Mouse (Mus musculus): ENCODE measurements around the gene Pdf. TPM values are rescaled to one million over a fixed set of nuclear protein-coding genes. Genes with fewer than 3 reads are reported as not detected.
"Not testable (repeated sequence)": the region's sequence is repeated elsewhere in the genome, so short reads cannot be mapped to it uniquely, and the experiment has no call there.

The Pdf gene
- polyA plus RNA-seq, 1 experiment, result 37.0 TPM

- H3K4me3 ChIP-seq (ENCODE audit: low read depth, low read length), result no peak overlapping the region
- H3K36me3 ChIP-seq (ENCODE audit: control insufficient read depth, insufficient read depth, low read length), result peaks cover 12% of the 10 kb centered on the region; the same call in 1 of the 2 replicates
- H3K4me1 ChIP-seq (ENCODE audit: control insufficient read depth, insufficient read depth, insufficient read length, low read length), result no peaks in the 10 kb centered on the region
- H3K27me3 ChIP-seq (ENCODE audit: control insufficient read depth, insufficient read depth, low read length), result no peaks in the 10 kb centered on the region
- WGBS, result 83% methylated on average over 1 of the region's 1 CpGs
- TF ChIP-seq POLR2A (IDR thresholded peaks at IDR 0.05; ENCODE audit: low read depth, low read length) (no peak), CTCF (IDR thresholded peaks at IDR 0.05; ENCODE audit: extremely low read depth, insufficient read length, insufficient replicate concordance, low read depth, low read length) (no peak)
- H3K27ac ChIP-seq (ENCODE audit: insufficient read depth, low read depth, low read length), result no peak overlapping the region
Observed at GRCm38 (mm10) chr8:107014915-107015314, 33.5 kb downstream of the Pdf start.

GRCm38 (mm10) chr8:107012666-107013065 is 35.7 kb downstream of the Pdf start:
- no peak overlapping the region for H3K4me3 ChIP-seq (ENCODE audit: low read depth, low read length)
- H3K27ac ChIP-seq (ENCODE audit: insufficient read depth, low read depth, low read length), result no peak overlapping the region
- H3K27me3 ChIP-seq (ENCODE audit: control insufficient read depth, insufficient read depth, low read length), result no peaks in the 10 kb centered on the region
- no peak for TF ChIP-seq CTCF (IDR thresholded peaks at IDR 0.05; ENCODE audit: extremely low read depth, insufficient read length, insufficient replicate concordance, low read depth, low read length)
- no peak for TF ChIP-seq POLR2A (IDR thresholded peaks at IDR 0.05; ENCODE audit: low read depth, low read length)
- H3K36me3 ChIP-seq (ENCODE audit: control insufficient read depth, insufficient read depth, low read length), result peaks cover 13% of the 10 kb centered on the region; the same call in 1 of the 2 replicates
- WGBS, result 94% methylated on average over 2 of the region's 2 CpGs
- H3K4me1 ChIP-seq (ENCODE audit: control insufficient read depth, insufficient read depth, insufficient read length, low read length), result no peaks in the 10 kb centered on the region

DNA sequence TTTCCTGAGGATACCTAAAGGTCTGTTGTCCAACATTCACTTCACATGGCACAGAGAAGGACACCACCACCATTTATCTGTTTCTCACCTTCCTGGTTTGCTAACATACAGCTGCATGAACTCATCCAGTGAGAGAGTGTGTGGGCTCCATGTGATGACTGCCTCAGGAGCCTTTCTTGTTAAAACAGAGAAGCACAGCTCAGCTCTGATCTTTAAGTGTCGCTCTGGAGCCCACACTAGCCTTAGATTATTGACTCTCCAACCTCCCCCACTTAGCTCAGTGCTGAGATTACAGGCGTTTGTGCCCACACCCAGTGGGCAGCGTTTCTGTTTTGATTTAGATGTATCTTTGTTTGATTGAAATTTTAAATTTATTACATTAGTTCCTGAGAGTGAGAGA is 40.6 kb downstream of the Pdf start:
- no peak overlapping the region for H3K4me3 ChIP-seq (ENCODE audit: low read depth, low read length)
- no peak overlapping the region for H3K27ac ChIP-seq (ENCODE audit: insufficient read depth, low read depth, low read length)
- no peaks in the 10 kb centered on the region for H3K27me3 ChIP-seq (ENCODE audit: control insufficient read depth, insufficient read depth, low read length)
- 87% methylated on average over 3 of the region's 3 CpGs for WGBS
- no peaks in the 10 kb centered on the region for H3K4me1 ChIP-seq (ENCODE audit: control insufficient read depth, insufficient read depth, insufficient read length, low read length)
- peaks cover 12% of the 10 kb centered on the region; the same call in 1 of the 2 replicates for H3K36me3 ChIP-seq (ENCODE audit: control insufficient read depth, insufficient read depth, low read length)
- TF ChIP-seq POLR2A (IDR thresholded peaks at IDR 0.05; ENCODE audit: low read depth, low read length) (no peak), CTCF (IDR thresholded peaks at IDR 0.05; ENCODE audit: extremely low read depth, insufficient read length, insufficient replicate concordance, low read depth, low read length) (no peak)

- no peaks in the 10 kb centered on the region for H3K4me1 ChIP-seq (ENCODE audit: control insufficient read depth, insufficient read depth, insufficient read length, low read length)
- peaks cover 2% of the 10 kb centered on the region; the same call in 1 of the 2 replicates for H3K36me3 ChIP-seq (ENCODE audit: control insufficient read depth, insufficient read depth, low read length)
- H3K27ac ChIP-seq (ENCODE audit: insufficient read depth, low read depth, low read length), result no peak overlapping the region
- H3K27me3 ChIP-seq (ENCODE audit: control insufficient read depth, insufficient read depth, low read length), result no peaks in the 10 kb centered on the region
- H3K4me3 ChIP-seq (ENCODE audit: low read depth, low read length), result no peak overlapping the region
- 10% methylated on average over 5 of the region's 5 CpGs for WGBS
- TF ChIP-seq POLR2A (IDR thresholded peaks at IDR 0.05; ENCODE audit: low read depth, low read length) (no peak), CTCF (IDR thresholded peaks at IDR 0.05; ENCODE audit: extremely low read depth, insufficient read length, insufficient replicate concordance, low read depth, low read length) (peak; percentile 100)
Observed at GRCm38 (mm10) chr8:107002532-107002931, 45.9 kb downstream of the Pdf start.

DNA sequence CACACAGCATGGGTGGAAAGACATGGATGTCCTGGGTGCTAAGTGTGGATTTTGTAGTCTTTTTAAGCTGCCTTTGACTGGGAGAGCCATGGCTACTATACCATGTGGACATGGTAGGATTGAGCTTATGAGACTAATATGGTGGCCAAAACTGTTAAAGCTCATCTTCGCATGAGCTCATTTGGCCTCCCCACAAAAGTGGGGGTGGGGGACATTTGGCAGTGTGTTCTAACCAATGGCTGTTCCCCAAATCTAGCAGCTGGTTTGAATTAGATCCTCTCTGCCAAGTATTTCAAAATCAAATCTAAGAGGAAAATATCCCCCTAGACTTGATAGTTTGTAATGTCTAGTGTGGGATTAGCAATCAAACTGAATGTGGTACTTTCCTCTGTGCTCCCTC is 49.3 kb downstream of the Pdf start:
- no peaks in the 10 kb centered on the region for H3K27me3 ChIP-seq (ENCODE audit: control insufficient read depth, insufficient read depth, low read length)
- H3K27ac ChIP-seq (ENCODE audit: insufficient read depth, low read depth, low read length), result no peak overlapping the region
- no peaks in the 10 kb centered on the region for H3K4me1 ChIP-seq (ENCODE audit: control insufficient read depth, insufficient read depth, insufficient read length, low read length)
- no peak overlapping the region for H3K4me3 ChIP-seq (ENCODE audit: low read depth, low read length)
- 83% methylated on average over 1 of the region's 1 CpGs for WGBS
- peaks cover 5% of the 10 kb centered on the region for H3K36me3 ChIP-seq (ENCODE audit: control insufficient read depth, insufficient read depth, low read length)
- TF ChIP-seq CTCF (IDR thresholded peaks at IDR 0.05; ENCODE audit: extremely low read depth, insufficient read length, insufficient replicate concordance, low read depth, low read length), result no peak
- no peak for TF ChIP-seq POLR2A (IDR thresholded peaks at IDR 0.05; ENCODE audit: low read depth, low read length)

DNA sequence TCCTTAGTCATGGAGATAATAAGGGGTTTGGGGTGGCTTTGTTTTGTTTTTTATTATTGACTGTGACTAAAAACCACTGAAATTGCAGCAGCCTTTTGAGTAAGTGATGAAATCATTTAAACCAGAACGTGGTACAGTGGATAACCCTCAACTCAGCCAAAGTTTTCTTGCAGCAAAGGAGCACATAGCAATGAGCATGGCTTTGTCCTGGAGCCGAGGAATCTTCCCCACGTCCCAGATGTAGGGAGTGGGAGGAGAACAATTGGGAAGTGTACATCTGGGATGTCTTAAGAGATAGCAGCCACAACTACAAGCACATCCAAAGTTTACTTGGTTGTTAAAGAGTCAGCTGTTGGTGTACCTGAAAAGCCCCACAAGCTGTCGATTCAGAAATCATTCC is 51.0 kb downstream of the Pdf start:
- Histone ChIP-seq H3K4me3 (ENCODE audit: low read depth, low read length) (no peak overlapping the region), H3K27me3 (ENCODE audit: control insufficient read depth, insufficient read depth, low read length) (no peaks in the 10 kb centered on the region), H3K4me1 (ENCODE audit: control insufficient read depth, insufficient read depth, insufficient read length, low read length) (no peaks in the 10 kb centered on the region), H3K36me3 (ENCODE audit: control insufficient read depth, insufficient read depth, low read length) (peaks cover 9% of the 10 kb centered on the region), H3K27ac (ENCODE audit: insufficient read depth, low read depth, low read length) (no peak overlapping the region)
- TF ChIP-seq CTCF (IDR thresholded peaks at IDR 0.05; ENCODE audit: extremely low read depth, insufficient read length, insufficient replicate concordance, low read depth, low read length) (no peak), POLR2A (IDR thresholded peaks at IDR 0.05; ENCODE audit: low read depth, low read length) (no peak)
- 82% methylated on average over 4 of the region's 4 CpGs for WGBS

- not testable (repeated sequence) for H3K27ac ChIP-seq (ENCODE audit: insufficient read depth, low read depth, low read length); H3K4me1 ChIP-seq (ENCODE audit: control insufficient read depth, insufficient read depth, insufficient read length, low read length); H3K36me3 ChIP-seq (ENCODE audit: control insufficient read depth, insufficient read depth, low read length); H3K27me3 ChIP-seq (ENCODE audit: control insufficient read depth, insufficient read depth, low read length); H3K4me3 ChIP-seq (ENCODE audit: low read depth, low read length)
- WGBS, result 87% methylated on average over 4 of the region's 4 CpGs
Observed at GRCm38 (mm10) chr8:106996339-106996738, 52.1 kb downstream of the Pdf start.

Other genes with a start within 250 kb of the Pdf start
- gene Has3, start 178.4 kb downstream of the Pdf start, polyA plus RNA-seq (2012; rRNA removed), result 0.17 and 0.52 TPM in 2 replicates
- 4.4 and 7.7 TPM in 2 replicates for gene Utp4, start 155.0 kb downstream of the Pdf start, polyA plus RNA-seq (2012; rRNA removed)
- 2.1 and 2.7 TPM in 2 replicates for gene Sntb2, start 112.9 kb downstream of the Pdf start, polyA plus RNA-seq (2012; rRNA removed)
- 7.2 and 14.9 TPM in 2 replicates for gene Vps4a, start 17.4 kb downstream of the Pdf start, polyA plus RNA-seq (2012; rRNA removed)
- 11.7 and 18.7 TPM in 2 replicates for gene Cog8, start 8.1 kb upstream of the Pdf start, polyA plus RNA-seq (2012; rRNA removed)
- 5.9 and 10.8 TPM in 2 replicates for gene Nip7, start 8.3 kb upstream of the Pdf start, polyA plus RNA-seq (2012; rRNA removed)
- 7.1 and 88.2 TPM in 2 replicates for gene Tmed6, start 17.0 kb upstream of the Pdf start, polyA plus RNA-seq (2012; rRNA removed)
- 2.5 and 4.5 TPM in 2 replicates for gene Terf2, start 47.9 kb upstream of the Pdf start, polyA plus RNA-seq (2012; rRNA removed)
- 86.2 and 157 TPM in 2 replicates for gene Cyb5b, start 102.0 kb upstream of the Pdf start, polyA plus RNA-seq (2012; rRNA removed)
- gene Nfat5, start 244.9 kb upstream of the Pdf start, polyA plus RNA-seq (2012; rRNA removed), result 6.0 and 15.5 TPM in 2 replicates

Measured in small intestine, adult 2 months (tissue).